8 mouse cellular contexts compared by ENCODE assay signal in the genomic region with DNA sequence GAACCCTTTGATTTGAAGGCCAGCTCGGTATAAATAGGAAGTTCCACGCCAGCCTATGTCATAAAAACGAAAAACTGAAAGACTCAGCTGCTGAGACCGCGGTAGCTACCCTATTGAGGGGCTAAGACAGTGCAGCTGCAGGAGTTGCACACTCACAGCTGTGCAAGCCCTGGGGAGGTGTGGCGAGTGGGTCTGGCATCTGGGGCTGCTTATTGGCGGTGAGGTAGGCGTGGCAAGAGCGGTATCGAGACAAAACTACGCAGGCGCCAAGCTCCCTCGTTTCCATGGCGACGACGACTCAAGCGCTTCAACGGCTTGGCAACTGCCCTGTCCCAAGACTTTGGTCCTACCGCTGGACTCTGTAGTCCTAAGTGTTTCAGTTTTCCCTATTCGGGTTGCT. TPM values are rescaled to one million over a fixed set of nuclear protein-coding genes. Genes with fewer than 3 reads are reported as not detected.
A peak's percentile ranks its signal among the peaks of the same experiment; 100 is the strongest.
DNase-seq lines count a peak whose midpoint lies in the region; ATAC-seq lines count a peak whose summit lies in the region.

A gene (plus strand): TSS at position 273 of the 400 bp plus-strand sequence.

- peak within 1 kb of the TSS; percentile 28 for H3K9ac ChIP-seq in forebrain, embryonic 13.5 days
- peak within 1 kb of the TSS; percentile 15; the same call in 1 of the 2 replicates for H3K9ac ChIP-seq in heart, embryonic 16.5 days (ENCODE audit: low read length)
- H3K9ac ChIP-seq in liver, embryonic 13.5 days = 0 out of 2 replicates have a peak within 1 kb of the TSS, but pooled peaks have one; percentile 47
- H3K9ac ChIP-seq in stomach, embryonic 15.5 days = no peak within 1 kb of the TSS

- H3K4me3 ChIP-seq in forebrain, embryonic 13.5 days = peak within 1 kb of the TSS; percentile 8
- peak within 1 kb of the TSS; percentile 32 for H3K4me3 ChIP-seq in heart, embryonic 16.5 days (ENCODE audit: low read length)
- peak within 1 kb of the TSS; percentile 7; the same call in 1 of the 2 replicates for H3K4me3 ChIP-seq in liver, embryonic 13.5 days (replicated peaks)
- no peak within 1 kb of the TSS; the same call in 1 of the 2 replicates for H3K4me3 ChIP-seq in stomach, embryonic 15.5 days (replicated peaks)

- peaks cover 43% of the 10 kb centered on the region for H3K27me3 ChIP-seq in forebrain, embryonic 13.5 days
- H3K27me3 ChIP-seq in heart, embryonic 16.5 days (ENCODE audit: control insufficient read depth, insufficient read depth, low read length) = peaks cover 8% of the 10 kb centered on the region
- H3K27me3 ChIP-seq in liver, embryonic 13.5 days = peaks cover 39% of the 10 kb centered on the region
- no peaks in the 10 kb centered on the region for H3K27me3 ChIP-seq in stomach, embryonic 15.5 days (replicated peaks)

- WGBS in forebrain, embryonic 13.5 days = 2% methylated on average over 20 of the region's 20 CpGs
- WGBS in heart, embryonic 16.5 days = 2% methylated on average over 20 of the region's 20 CpGs
- 5% methylated on average over 20 of the region's 20 CpGs for WGBS in liver, embryonic 13.5 days (ENCODE audit: insufficient replicate concordance)
- WGBS in stomach, embryonic 15.5 days = 2% methylated on average over 20 of the region's 20 CpGs

- DNase-seq in B cell, adult 2 months = peak; percentile 80 to 81
- peak; percentile 90 for DNase-seq in adrenal gland, postnatal 25 days
- peak; percentile 96 for DNase-seq in kidney, postnatal 14 days
- DNase-seq in liver, embryonic 13.5 days = peak; percentile 85
- peak; percentile 90 for DNase-seq in naive thymus-derived CD4-positive, alpha-beta T cell, adult 2 months (ENCODE audit: low read depth)

- peak within 1 kb of the TSS; percentile 68 for H3K27ac ChIP-seq in forebrain, embryonic 13.5 days
- H3K27ac ChIP-seq in heart, embryonic 16.5 days (ENCODE audit: low read length) = peak within 1 kb of the TSS; percentile 58
- H3K27ac ChIP-seq in liver, embryonic 13.5 days = 0 out of 2 replicates have a peak within 1 kb of the TSS, but pooled peaks have one; percentile 13
- H3K27ac ChIP-seq in stomach, embryonic 15.5 days = no peak within 1 kb of the TSS

- H3K9me3 ChIP-seq in forebrain, embryonic 13.5 days (replicated peaks) = no peaks in the 10 kb centered on the region
- H3K9me3 ChIP-seq in heart, embryonic 16.5 days (replicated peaks; ENCODE audit: control insufficient read depth, low read length) = no peaks in the 10 kb centered on the region
- no peaks in the 10 kb centered on the region for H3K9me3 ChIP-seq in liver, embryonic 13.5 days (replicated peaks)
- H3K9me3 ChIP-seq in stomach, embryonic 15.5 days = no peaks in the 10 kb centered on the region

- H3K4me1 ChIP-seq in forebrain, embryonic 13.5 days = peaks cover 52% of the 10 kb centered on the region
- peaks cover 35% of the 10 kb centered on the region for H3K4me1 ChIP-seq in heart, embryonic 16.5 days (ENCODE audit: control insufficient read depth, insufficient read depth, low read length)
- peaks cover 57% of the 10 kb centered on the region for H3K4me1 ChIP-seq in liver, embryonic 13.5 days (replicated peaks)
- peaks cover 41% of the 10 kb centered on the region for H3K4me1 ChIP-seq in stomach, embryonic 15.5 days

- peaks cover 21% of the 10 kb centered on the region for H3K36me3 ChIP-seq in forebrain, embryonic 13.5 days (ENCODE audit: poor library complexity, severe bottlenecking)
- peaks cover 9% of the 10 kb centered on the region for H3K36me3 ChIP-seq in heart, embryonic 16.5 days (ENCODE audit: control insufficient read depth, insufficient read depth)
- H3K36me3 ChIP-seq in liver, embryonic 13.5 days = peaks cover 19% of the 10 kb centered on the region
- H3K36me3 ChIP-seq in stomach, embryonic 15.5 days = peaks cover 7% of the 10 kb centered on the region

- H3K4me2 ChIP-seq in forebrain, embryonic 13.5 days = peak within 1 kb of the TSS; percentile 55
- H3K4me2 ChIP-seq in heart, embryonic 16.5 days (ENCODE audit: low read depth, low read length) = peak within 1 kb of the TSS; percentile 41
- H3K4me2 ChIP-seq in liver, embryonic 13.5 days = peak within 1 kb of the TSS; percentile 53
- H3K4me2 ChIP-seq in stomach, embryonic 15.5 days = peak within 1 kb of the TSS; percentile 52

- ATAC-seq in forebrain, embryonic 13.5 days = peak; percentile 70
- peak; percentile 33; the same call in 1 of the 2 replicates for ATAC-seq in heart, embryonic 16.5 days (replicated peaks; ENCODE audit: extremely low read depth, insufficient read depth, low FRiP score)
- ATAC-seq in liver, embryonic 13.5 days (ENCODE audit: low read depth) = peak; percentile 67
- ATAC-seq in stomach, embryonic 15.5 days (ENCODE audit: insufficient read depth, low FRiP score, low read depth) = peak; percentile 57

RNA-seq across cellular contexts. Expression of the gene that starts here (rescaled TPM):
- total RNA-seq in adrenal gland, postnatal 25 days (2021) = 0.39 and 0.67 TPM in 2 replicates
- 2.0 and 4.0 TPM in 2 replicates for polyA plus RNA-seq in forebrain, embryonic 13.5 days (2015; fragmentation: Nextera tagmentation; extraction: Ambion mirVana)
- 1.7 and 2.5 TPM in 2 replicates for polyA plus RNA-seq in heart, embryonic 16.5 days (2015; fragmentation: Nextera tagmentation; extraction: Ambion mirVana)
- polyA plus RNA-seq in liver, embryonic 13.5 days (2015; fragmentation: Nextera tagmentation; extraction: Ambion mirVana) = 0.21 TPM in 1 of 2 replicates, not detected in the other
- 0.63 and 0.94 TPM in 2 replicates for polyA plus RNA-seq in stomach, embryonic 15.5 days (2015; fragmentation: Nextera tagmentation; extraction: Ambion mirVana)

Comparison
In these comparisons a context has a peak if more than half of its experiments do, and no peak if none do; other contexts are left out.
1. Peak in DNase-seq in adrenal gland, postnatal 25 days; RNA of the gene not detected or under 1 TPM.
2. Peak in DNase-seq, ATAC-seq, H3K4me3 ChIP-seq, H3K27ac ChIP-seq, H3K9ac ChIP-seq and H3K4me2 ChIP-seq in liver, embryonic 13.5 days; RNA of the gene not detected or under 1 TPM.
3. Peak in ATAC-seq and H3K4me2 ChIP-seq in stomach, embryonic 15.5 days; RNA of the gene not detected or under 1 TPM.